Mouse (Mus musculus) urinary bladder, postnatal 36 days (tissue): ENCODE results near the gene Pafah1b3.
"Not testable (repeated sequence)": the region's sequence is repeated elsewhere in the genome, so short reads cannot be mapped to it uniquely, and the experiment has no call there.

Source experiments
- DNase-seq, 2 experiments: peaks; one replicate each; pipeline ENCODE4 v3.0.0; 2022; ENCODE audit warnings: low spot score in 2 of 2, mixed read lengths in 1 of 2

The Pafah1b3 gene

GRCm38 (mm10) chr7:25269029-25269428, 28.8 kb downstream of the Pafah1b3 start:
- no peak for DNase-seq

- no peak for DNase-seq
Observed at GRCm38 (mm10) chr7:25268588-25268987, 29.2 kb downstream of the Pafah1b3 start.

GRCm38 (mm10) chr7:25267751-25268463, 29.9 kb downstream of the Pafah1b3 start:
- DNase-seq: peak; percentile 97 to 99

GRCm38 (mm10) chr7:25267301-25267750, 30.5 kb downstream of the Pafah1b3 start, which contains the start of gene Cic:
Gene Cic, plus strand, starts transcription at chr7:25267704.
- DNase-seq: peak; percentile 98

GRCm38 (mm10) chr7:25266180-25266962, 31.4 kb downstream of the Pafah1b3 start:
- no peak for DNase-seq

- DNase-seq: not testable (repeated sequence)
Observed at GRCm38 (mm10) chr7:25265743-25266142, 32.0 kb downstream of the Pafah1b3 start.

GRCm38 (mm10) chr7:25263968-25264870, 33.6 kb downstream of the Pafah1b3 start:
- DNase-seq: no peak

GRCm38 (mm10) chr7:25261896-25262295, 35.9 kb downstream of the Pafah1b3 start:
- DNase-seq: no peak

- DNase-seq: no peak
Observed at GRCm38 (mm10) chr7:25251822-25252221, 46.0 kb downstream of the Pafah1b3 start.

- peak in 1 of 2 experiments; percentile 55 for DNase-seq
Observed at GRCm38 (mm10) chr7:25251071-25251791, 46.6 kb downstream of the Pafah1b3 start.

- peak; percentile 95 to 96 for DNase-seq
Observed at GRCm38 (mm10) chr7:25250141-25250972, 47.4 kb downstream of the Pafah1b3 start, which contains the start of gene Erf. Gene Erf, minus strand, starts transcription at chr7:25250761.

- peak; percentile 69 to 80 for DNase-seq
Observed at GRCm38 (mm10) chr7:25249314-25250140, 48.3 kb downstream of the Pafah1b3 start.

- DNase-seq: peak in 1 of 2 experiments; percentile 54
Observed at GRCm38 (mm10) chr7:25248846-25249313, 48.9 kb downstream of the Pafah1b3 start.

GRCm38 (mm10) chr7:25248018-25248647, 49.7 kb downstream of the Pafah1b3 start:
- no peak for DNase-seq

GRCm38 (mm10) chr7:25247498-25247897, 50.3 kb downstream of the Pafah1b3 start:
- DNase-seq: no peak

GRCm38 (mm10) chr7:25246759-25247137, 51.0 kb downstream of the Pafah1b3 start:
- DNase-seq: no peak

- DNase-seq: no peak
Observed at GRCm38 (mm10) chr7:25246079-25246758, 51.6 kb downstream of the Pafah1b3 start.
